Mouse (Mus musculus) MEL (cell line): ENCODE measurements around the gene Poll. TPM values are rescaled to one million over a fixed set of nuclear protein-coding genes. Genes with fewer than 3 reads are reported as not detected.

Source experiments
- DNase-seq: peaks from one replicate; pipeline ENCODE4 v3.0.0; 2011; ENCODE audit warnings: low read depth, low spot score
- H3K27ac ChIP-seq: 2 replicates; pipeline ENCODE4 v1.5.1; 2012; ENCODE audit warnings: low read depth, mild to moderate bottlenecking, control low read depth, low read length, moderate library complexity; ENCODE audit not compliant: control insufficient read depth
- H3K27me3 ChIP-seq, 2 experiments: fragments of 150-350 bp in 1 of 2; sonication (generic) in 1 of 2; 2 replicates each; pipeline ENCODE4 v1.6.1; 2012; ENCODE audit warnings: low read length in 2 of 2, mild to moderate bottlenecking in 2 of 2, improper control_type of control experiment in 1 of 2, moderate library complexity in 1 of 2; ENCODE audit not compliant: insufficient read depth in 2 of 2, control insufficient read depth in 1 of 2
- H3K36me3 ChIP-seq, 2 experiments: 2 replicates each; pipeline ENCODE4 v1.6.1; 2012 to 2014; ENCODE audit warnings: low read length in 2 of 2, improper control_type of control experiment in 1 of 2, inconsistent platforms in 1 of 2, mild to moderate bottlenecking in 1 of 2; ENCODE audit not compliant: insufficient read depth in 2 of 2, control insufficient read depth in 1 of 2
- H3K4me1 ChIP-seq, 2 experiments: fragments of 150-350 bp in 1 of 2; sonication (generic) in 1 of 2; 2 replicates each; pipeline ENCODE4 v1.6.1; 2012; ENCODE audit warnings: low read length in 2 of 2, improper control_type of control experiment in 1 of 2, mild to moderate bottlenecking in 1 of 2; ENCODE audit not compliant: insufficient read depth in 2 of 2, control insufficient read depth in 1 of 2
- H3K4me3 ChIP-seq, 2 experiments: fragments of 150-350 bp in 1 of 2; sonication (generic) in 1 of 2; 2 replicates each; pipeline ENCODE4 v1.5.1; 2012; ENCODE audit warnings: low read depth in 2 of 2, low read length in 2 of 2, mild to moderate bottlenecking in 2 of 2, moderate library complexity in 2 of 2, control low read depth in 1 of 2, improper control_type of control experiment in 1 of 2; ENCODE audit not compliant: control insufficient read depth in 1 of 2, insufficient read depth in 1 of 2
- H3K79me2 ChIP-seq: 2 replicates; pipeline ENCODE4 v1.6.1; 2012; ENCODE audit warnings: mild to moderate bottlenecking, low read length, moderate library complexity; ENCODE audit not compliant: control insufficient read depth, poor library complexity, insufficient read depth
- H3K9ac ChIP-seq: 2 replicates; pipeline ENCODE4 v1.6.1; 2012; ENCODE audit warnings: low read depth, mild to moderate bottlenecking, control low read depth, low read length, moderate library complexity; ENCODE audit not compliant: control insufficient read depth, poor library complexity, severe bottlenecking
- H3K9me3 ChIP-seq: fragments of 150-350 bp; sonication (generic); replicated peaks from 2 replicates; pipeline ENCODE4 v1.6.1; 2012; ENCODE audit warnings: mild to moderate bottlenecking, low read length, improper control_type of control experiment, moderate library complexity; ENCODE audit not compliant: insufficient read depth
- BHLHE40 ChIP-seq: IDR thresholded peaks from 2 replicates; pipeline ENCODE4 v1.6.1; 2012; ENCODE audit warnings: low read depth, mild to moderate bottlenecking, inconsistent platforms, low read length, improper control_type of control experiment, borderline replicate concordance
- CHD1 ChIP-seq: IDR thresholded peaks from 2 replicates; pipeline ENCODE4 v1.6.1; 2012; ENCODE audit warnings: low read depth, mild to moderate bottlenecking, inconsistent platforms, low read length, improper control_type of control experiment
- CHD2 ChIP-seq: IDR thresholded peaks from 2 replicates; pipeline ENCODE4 v1.6.1; 2011; ENCODE audit warnings: low read length, improper control_type of control experiment
- E2F4 ChIP-seq: IDR thresholded peaks from 2 replicates; pipeline ENCODE4 v1.6.1; 2011; ENCODE audit warnings: low read depth, low read length, improper control_type of control experiment, borderline replicate concordance
- ELF1 ChIP-seq: IDR thresholded peaks from 2 replicates; pipeline ENCODE4 v1.6.1; 2014; ENCODE audit warnings: low read depth, mild to moderate bottlenecking, inconsistent platforms, low read length, improper control_type of control experiment, moderate library complexity
- ETS1 ChIP-seq: IDR thresholded peaks from 2 replicates; pipeline ENCODE4 v1.6.1; 2012; ENCODE audit warnings: low read depth, mild to moderate bottlenecking, inconsistent platforms, low read length, improper control_type of control experiment, moderate library complexity
- GABPA ChIP-seq: IDR thresholded peaks from 2 replicates; pipeline ENCODE4 v1.6.1; 2012; ENCODE audit warnings: low read depth, mild to moderate bottlenecking, inconsistent platforms, low read length, improper control_type of control experiment, moderate library complexity
- GATA1 ChIP-seq: IDR thresholded peaks from 2 replicates; pipeline ENCODE4 v1.6.1; 2011; ENCODE audit warnings: low read depth, low read length, improper control_type of control experiment
- JUND ChIP-seq: IDR thresholded peaks from 2 replicates; pipeline ENCODE4 v1.6.1; 2011; ENCODE audit warnings: low read depth, mild to moderate bottlenecking, improper control_type of control experiment, low read length
- KAT2A ChIP-seq: conservative IDR thresholded peaks from 2 replicates; pipeline ENCODE4 v1.6.1; 2012; ENCODE audit warnings: low read depth, low read length, improper control_type of control experiment, inconsistent platforms
- MAFK ChIP-seq: IDR thresholded peaks from 2 replicates; pipeline ENCODE4 v1.6.1; 2011; ENCODE audit warnings: low read depth, mild to moderate bottlenecking, low read length, improper control_type of control experiment, borderline replicate concordance
- MAX ChIP-seq: IDR thresholded peaks from 2 replicates; pipeline ENCODE4 v1.6.1; 2011; ENCODE audit warnings: low read length, improper control_type of control experiment
- MAZ ChIP-seq: IDR thresholded peaks from 2 replicates; pipeline ENCODE4 v1.6.1; 2012; ENCODE audit warnings: low read depth, mild to moderate bottlenecking, inconsistent platforms, low read length, improper control_type of control experiment
- MEF2A ChIP-seq: IDR thresholded peaks from 2 replicates; pipeline ENCODE4 v1.6.1; 2014; ENCODE audit warnings: low read depth, mild to moderate bottlenecking, inconsistent platforms, low read length, improper control_type of control experiment; ENCODE audit not compliant: poor library complexity, insufficient replicate concordance, severe bottlenecking; ENCODE audit errors: extremely low read depth
- MYB ChIP-seq: IDR thresholded peaks from 2 replicates; pipeline ENCODE4 v1.6.1; 2011; ENCODE audit warnings: mild to moderate bottlenecking, low read depth, low read length, improper control_type of control experiment
- NELFE ChIP-seq: IDR thresholded peaks from 2 replicates; pipeline ENCODE4 v1.6.1; 2011; ENCODE audit warnings: low read depth, low read length, improper control_type of control experiment
- NRF1 ChIP-seq: IDR thresholded peaks from 2 replicates; pipeline ENCODE4 v1.6.1; 2014; ENCODE audit warnings: low read depth, mild to moderate bottlenecking, inconsistent platforms, low read length, improper control_type of control experiment, moderate library complexity; ENCODE audit not compliant: poor library complexity, insufficient read depth, severe bottlenecking
- POLR2AphosphoS2 ChIP-seq: IDR thresholded peaks from 2 replicates; pipeline ENCODE4 v1.6.1; 2011; ENCODE audit warnings: low read length, improper control_type of control experiment
- POLR2AphosphoS5 ChIP-seq: IDR thresholded peaks from 2 replicates; pipeline ENCODE4 v1.6.1; 2012; ENCODE audit warnings: low read depth, borderline replicate concordance, mild to moderate bottlenecking, inconsistent platforms, low read length, moderate library complexity, mixed read lengths
- SMC3 ChIP-seq: IDR thresholded peaks from 2 replicates; pipeline ENCODE4 v1.6.1; 2011; ENCODE audit warnings: low read depth, low read length, improper control_type of control experiment
- TAL1 ChIP-seq: IDR thresholded peaks from 2 replicates; pipeline ENCODE4 v1.6.1; 2012; ENCODE audit warnings: mild to moderate bottlenecking, inconsistent platforms, low read length, moderate library complexity, mixed read lengths
- TBP ChIP-seq: IDR thresholded peaks from 2 replicates; pipeline ENCODE4 v1.8.0; 2011; ENCODE audit warnings: low read depth, low read length, improper control_type of control experiment
- TCF12 ChIP-seq: IDR thresholded peaks from 2 replicates; pipeline ENCODE4 v1.6.1; 2014; ENCODE audit warnings: low read depth, mild to moderate bottlenecking, inconsistent platforms, low read length, improper control_type of control experiment, moderate library complexity
- UBTF ChIP-seq: IDR thresholded peaks from 2 replicates; pipeline ENCODE4 v1.6.1; 2012; ENCODE audit warnings: low read depth, mild to moderate bottlenecking, inconsistent platforms, low read length, improper control_type of control experiment, moderate library complexity, borderline replicate concordance; ENCODE audit not compliant: insufficient read depth
- USF2 ChIP-seq, 2 experiments: IDR thresholded peaks; 2 replicates each; pipeline ENCODE4 v1.6.1; 2011 to 2012; ENCODE audit warnings: improper control_type of control experiment in 2 of 2, low read length in 2 of 2, borderline replicate concordance in 1 of 2, inconsistent platforms in 1 of 2, low read depth in 1 of 2, mild to moderate bottlenecking in 1 of 2; ENCODE audit not compliant: insufficient read depth in 1 of 2
- ZC3H11A ChIP-seq: IDR thresholded peaks from 2 replicates; pipeline ENCODE4 v1.6.1; 2012; ENCODE audit warnings: low read depth, mild to moderate bottlenecking, inconsistent platforms, low read length, improper control_type of control experiment
- ZMIZ1 ChIP-seq: IDR thresholded peaks from 2 replicates; pipeline ENCODE4 v1.6.1; 2012; ENCODE audit warnings: low read depth, mild to moderate bottlenecking, inconsistent platforms, low read length, improper control_type of control experiment, moderate library complexity
- polyA plus RNA-seq, 2 experiments: library from polyadenylated mRNA; stranded (reverse) in 1 of 2; unstranded in 1 of 2; fragments of >175 nt in 1 of 2; fragments of >200 nt in 1 of 2; gene quantifications; 2 replicates each; pipeline versions ENCODE4 v1.2.1 to v1.2.4; 2012; ENCODE audit warnings: low replicate concordance in 2 of 2, low read depth in 1 of 2; ENCODE audit not compliant: insufficient read length in 2 of 2, insufficient read depth in 1 of 2, missing spikeins in 1 of 2
- total RNA-seq: library from RNA; depleted of rRNA; stranded (reverse); fragments of 300-350 nt; gene quantifications from 2 replicates; pipeline ENCODE4 v1.2.3, GENCODE M21; 2012

The Poll gene
- total and polyA plus RNA-seq, 3 experiments, result 14.9 to 19.0 TPM; not detected in 1

DNA sequence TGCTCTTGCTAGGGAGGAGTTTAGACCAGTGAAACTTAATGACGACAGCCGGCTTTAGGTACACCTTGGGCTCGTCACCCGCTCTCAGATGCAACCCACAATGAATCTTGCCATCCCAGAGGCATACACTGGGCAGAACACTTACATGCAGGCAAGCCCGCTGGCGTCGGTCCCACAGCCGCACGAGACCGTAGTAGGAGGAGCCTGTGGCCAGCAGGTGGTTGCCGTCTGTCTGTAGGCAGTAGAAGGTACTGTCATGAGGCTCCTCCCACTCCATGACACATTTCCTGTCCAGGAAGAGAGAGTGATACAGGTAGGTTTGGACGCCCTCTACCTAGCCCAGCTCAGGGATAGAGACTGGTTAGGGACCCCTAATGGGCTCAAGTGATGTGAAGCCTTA is 18.6 kb upstream of the Poll start:
- Histone ChIP-seq H3K27ac (no peak overlapping the region), H3K36me3 (peaks cover 0 to 20% of the 10 kb centered on the region in 2 experiments; a peak in 3 of 4 replicates)
- DNase-seq, result no peak

DNA sequence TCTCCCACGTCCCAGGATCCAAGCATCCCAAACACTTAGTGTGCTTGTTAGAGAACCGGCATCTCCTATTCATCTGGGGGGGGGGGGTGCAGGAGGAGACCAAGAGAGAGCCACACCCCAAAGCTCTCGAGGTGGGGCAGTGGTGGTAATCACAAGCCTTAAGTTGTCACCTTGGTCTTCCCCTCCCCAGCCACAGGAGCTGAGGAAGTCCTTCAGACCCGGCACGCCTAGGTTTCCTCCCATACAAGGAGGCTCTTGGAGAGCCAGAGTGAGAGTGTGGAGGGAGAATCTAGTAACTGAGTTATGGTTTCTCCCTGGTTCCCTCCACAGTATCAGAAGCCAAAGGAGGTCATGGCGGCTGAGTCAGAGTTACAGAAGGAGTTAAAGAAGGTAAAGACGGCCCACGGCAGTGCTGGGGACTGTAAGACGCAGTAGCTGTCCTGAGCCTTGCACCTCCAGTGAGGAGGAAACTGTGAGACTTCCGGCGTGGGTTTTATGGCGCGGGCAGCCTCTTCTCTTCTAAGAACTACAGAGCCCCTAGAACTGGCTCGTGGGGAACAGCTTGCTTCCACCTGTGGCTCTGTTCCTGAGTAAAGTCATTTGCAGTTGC is 16.9 kb upstream of the Poll start:
- Histone ChIP-seq H3K4me3 (no peak overlapping the region), H3K79me2 (no peaks in the 10 kb centered on the region), H3K4me1 (peaks cover 0 to 23% of the 10 kb centered on the region in 2 experiments), H3K36me3 (peaks cover 0 to 20% of the 10 kb centered on the region in 2 experiments; a peak in 2 of 4 replicates), H3K9ac (no peak overlapping the region), H3K9me3 (no peaks in the 10 kb centered on the region), H3K27ac (no peak overlapping the region), H3K27me3 (no peaks in the 10 kb centered on the region)
- DNase-seq, result no peak
- no peak for TF ChIP-seq JUND
- TF ChIP-seq TAL1, result no peak
- no peak for TF ChIP-seq KAT2A
- no peak for TF ChIP-seq E2F4
- no peak for TF ChIP-seq MEF2A
- no peak for TF ChIP-seq MAFK
- TF ChIP-seq ZC3H11A, result no peak
- no peak for TF ChIP-seq BHLHE40
- no peak for TF ChIP-seq MYB
- TF ChIP-seq POLR2AphosphoS2, result no peak
- no peak for TF ChIP-seq CHD2
- TF ChIP-seq ETS1, result no peak
- TF ChIP-seq ELF1, result no peak

More for the DNA sequence above, 18.6 kb upstream of the Poll start:
- Histone ChIP-seq H3K9me3 (no peaks in the 10 kb centered on the region), H3K27me3 (no peaks in the 10 kb centered on the region), H3K79me2 (no peaks in the 10 kb centered on the region), H3K9ac (no peak overlapping the region), H3K4me3 (no peak overlapping the region), H3K4me1 (peaks cover 0 to 20% of the 10 kb centered on the region in 2 experiments)
- TF ChIP-seq CHD1 (no peak), GATA1 (no peak), ZC3H11A (no peak), MEF2A (no peak), NRF1 (no peak), TCF12 (no peak), GABPA (no peak), SMC3 (no peak), UBTF (no peak), TBP (no peak), MAX (no peak), USF2 (IDR thresholded peaks at IDR 0.05; ENCODE audit: borderline replicate concordance in 1 of 2, insufficient read depth in 1 of 2, low read depth in 1 of 2, low read length in 2 of 2) (no peak), POLR2AphosphoS5 (no peak), TAL1 (no peak), BHLHE40 (no peak), NELFE (no peak), MAZ (no peak), CHD2 (no peak), ZMIZ1 (no peak), JUND (no peak)
